Mouse (Mus musculus): ENCODE measurements at regions not wholly inside any gene's neighbourhood (a gene's known extent, or its start where the extent isn't known, plus 50 kb on each side); places are given as distances from the start of the nearest gene placed in this dataset.
"Not testable (repeated sequence)": the region's sequence is repeated elsewhere in the genome, so short reads cannot be mapped to it uniquely, and the experiment has no call there.

DNA sequence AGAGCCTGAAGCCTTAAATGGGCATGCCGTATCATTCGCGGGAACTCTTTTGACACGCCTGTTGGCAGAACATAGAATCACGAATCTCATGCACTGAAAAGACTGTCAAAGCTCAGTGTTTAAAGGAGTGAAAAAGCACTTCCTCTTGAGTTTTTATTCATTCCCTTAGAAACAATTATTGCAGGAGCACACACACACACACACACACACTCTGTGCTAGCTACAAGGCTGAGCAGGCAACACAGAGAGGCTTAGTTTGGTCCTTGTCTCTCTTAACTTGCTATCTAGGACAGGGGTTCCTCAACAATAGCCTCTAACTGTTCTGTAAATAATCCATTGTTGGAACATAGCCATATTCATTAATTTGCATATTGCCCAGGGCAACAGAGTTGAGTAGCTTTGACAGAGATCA, 58.8 kb upstream of the Atxn1 start:
- peak in 1 of 2 experiments; percentile 59 for DNase-seq

DNA sequence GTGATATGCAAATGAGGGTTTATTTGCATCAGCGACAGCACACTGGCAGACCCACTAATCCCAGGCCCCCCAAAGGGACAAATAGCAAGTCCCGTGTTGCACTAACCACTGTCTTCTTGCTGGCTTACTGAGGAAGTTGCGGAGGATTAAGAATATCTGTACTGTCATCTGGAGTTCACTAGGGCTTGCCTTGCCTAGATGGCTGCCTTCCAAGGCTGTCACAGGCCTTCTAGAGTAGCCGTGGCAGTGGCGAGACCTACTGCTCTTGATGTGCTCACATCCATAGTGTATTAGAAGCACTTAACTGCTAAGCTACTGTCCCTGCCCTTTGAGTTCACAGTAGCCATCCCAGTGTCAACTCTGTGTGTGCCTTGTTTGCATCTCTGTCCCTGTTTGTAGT, 58.4 kb upstream of the Atxn1 start:
- DNase-seq, result peak in 1 of 2 experiments; percentile 16

DNA sequence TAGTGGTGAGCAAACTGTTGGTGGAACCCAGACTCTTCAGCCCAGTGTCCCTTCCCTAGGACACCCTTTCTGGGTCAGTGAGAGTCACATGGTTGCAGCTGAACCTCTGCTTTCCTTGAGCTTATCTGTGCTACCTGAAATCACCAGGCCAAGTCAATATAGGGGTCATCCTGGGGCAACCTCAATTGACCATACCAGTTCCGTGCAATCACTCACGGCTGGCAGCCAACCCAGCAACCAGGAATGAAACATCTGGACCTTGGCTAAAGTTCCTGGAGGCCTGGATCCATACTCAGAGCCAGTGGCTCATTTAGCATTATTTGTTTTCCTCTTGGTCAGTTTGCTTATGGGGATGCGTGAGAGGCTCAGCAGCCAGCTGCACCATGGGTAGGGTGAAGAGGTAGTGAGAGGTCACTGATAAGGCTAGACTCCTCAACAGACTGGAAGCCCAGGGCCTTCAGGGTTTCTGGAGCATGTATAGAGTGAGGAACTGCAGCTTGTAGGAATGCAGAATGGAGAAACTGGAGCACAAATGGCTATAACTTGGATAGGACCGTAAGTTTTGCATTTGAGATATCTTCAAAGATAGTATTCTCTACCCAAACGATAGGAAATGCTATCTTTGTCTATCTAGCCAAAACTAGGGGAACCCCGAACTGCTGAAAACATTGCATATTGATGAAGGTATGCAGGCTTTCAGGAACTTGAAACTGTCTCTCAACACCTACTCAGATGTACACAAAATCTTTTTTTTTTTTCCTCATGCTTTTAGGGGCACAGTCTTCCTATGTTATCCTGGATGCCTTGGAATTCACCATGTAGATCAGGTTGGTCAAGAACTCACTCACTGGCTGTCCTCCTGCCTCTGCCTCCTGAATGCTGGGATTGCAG, 56.4 kb upstream of the Atxn1 start:
- DNase-seq, result peak; percentile 60 to 76

DNA sequence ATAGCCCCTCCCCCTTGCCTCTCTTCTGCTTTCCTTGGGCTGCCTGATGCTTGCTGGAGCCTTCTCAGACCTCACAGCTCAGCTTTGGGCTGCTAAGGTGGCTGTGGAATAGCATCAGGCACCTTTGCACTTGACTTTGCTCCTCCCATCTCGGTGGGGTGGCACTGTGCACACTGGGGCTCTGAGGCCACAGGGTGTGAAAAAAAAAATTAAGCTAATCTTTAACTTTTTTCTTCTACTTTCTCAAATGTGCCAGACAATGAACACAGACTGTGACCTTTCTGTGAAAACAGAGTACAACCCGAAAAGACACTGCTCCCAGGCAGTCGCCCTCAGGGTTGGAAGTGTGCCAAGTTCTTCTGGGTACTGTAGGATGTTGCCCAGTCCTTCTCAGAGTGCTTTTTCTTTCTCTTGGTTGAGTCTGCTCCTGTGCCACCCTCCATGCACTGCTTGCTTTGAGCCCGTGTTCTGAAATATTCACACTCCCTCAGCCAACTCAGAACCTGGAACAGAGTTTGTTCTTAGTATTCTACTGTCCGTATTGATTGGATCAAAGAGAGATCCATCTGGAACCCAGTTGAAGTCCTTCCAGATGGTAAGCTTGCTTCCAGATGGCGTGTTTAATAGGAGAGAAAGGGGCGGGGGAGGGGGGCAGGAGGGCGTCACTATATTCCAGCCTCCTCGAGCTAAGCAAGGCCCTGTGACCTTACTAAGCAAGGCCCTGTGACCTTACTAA, 54.8 kb upstream of the Atxn1 start:
- DNase-seq, result peak; percentile 87 to 92

DNA sequence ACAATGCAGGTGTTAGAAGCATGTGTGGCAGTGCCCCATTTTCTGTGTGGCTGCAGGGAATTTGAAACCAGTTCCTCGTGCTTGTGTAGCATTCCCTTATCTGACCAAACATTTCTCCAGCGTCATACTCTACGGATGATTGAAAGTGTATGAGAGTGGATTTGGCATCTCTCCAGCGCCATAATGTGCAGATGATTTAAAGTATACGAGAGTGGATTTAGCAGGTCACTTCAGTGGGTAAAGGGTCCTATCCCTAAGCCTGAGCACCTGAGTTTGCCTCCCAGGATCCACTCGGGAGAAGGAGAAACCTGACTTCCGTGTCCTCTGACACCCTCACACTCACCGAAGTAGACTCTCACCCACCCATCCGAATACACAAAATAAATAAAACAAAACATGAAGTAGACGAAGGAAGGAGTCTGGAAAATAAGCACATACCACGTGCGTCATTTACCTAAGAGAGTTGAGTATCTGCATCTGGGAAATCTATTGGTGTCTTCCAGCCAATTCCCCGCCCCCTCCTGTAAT, 54.2 kb upstream of the Atxn1 start:
- peak in 1 of 2 experiments; percentile 22 for DNase-seq

DNA sequence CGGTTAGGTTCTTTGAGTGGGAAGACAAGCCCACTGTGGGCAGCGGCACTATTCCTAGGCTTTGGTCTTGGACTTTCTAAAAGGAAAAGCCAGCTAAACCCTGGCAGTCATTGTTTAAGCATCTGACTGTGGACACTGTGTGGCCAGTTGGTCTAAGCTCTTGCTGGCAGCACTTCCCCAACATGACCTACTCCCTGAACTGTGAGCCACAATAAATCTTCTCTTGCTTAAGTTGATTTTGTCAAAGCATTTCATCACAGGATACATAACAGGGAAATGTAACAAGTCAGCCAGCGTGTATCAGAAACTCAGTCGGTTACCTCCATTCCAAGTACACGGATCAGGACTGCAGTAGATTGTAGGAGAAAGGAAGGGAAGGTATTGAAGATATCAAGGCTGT, 52.9 kb upstream of the Atxn1 start:
- DNase-seq, result no peak

DNA sequence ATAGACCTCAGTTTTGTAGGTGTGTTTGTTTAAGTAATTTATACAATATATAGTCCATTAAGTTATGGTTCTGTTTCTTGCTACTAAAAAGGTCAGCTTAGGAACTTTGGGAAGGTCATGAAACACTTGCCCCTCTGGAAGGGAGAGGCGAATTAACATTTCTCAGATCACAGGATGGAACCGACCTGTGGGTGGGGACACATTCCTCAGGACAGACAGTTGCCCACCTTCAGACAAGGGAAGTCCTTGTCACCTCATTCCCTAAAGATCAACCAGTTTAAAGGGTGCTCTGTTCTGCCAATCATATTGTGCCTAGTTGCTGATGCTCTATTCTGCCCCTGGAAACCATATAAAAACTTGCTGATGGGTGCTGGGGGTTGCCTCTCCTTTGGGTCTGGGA, 52.2 kb upstream of the Atxn1 start:
- not testable (repeated sequence) for DNase-seq

DNA sequence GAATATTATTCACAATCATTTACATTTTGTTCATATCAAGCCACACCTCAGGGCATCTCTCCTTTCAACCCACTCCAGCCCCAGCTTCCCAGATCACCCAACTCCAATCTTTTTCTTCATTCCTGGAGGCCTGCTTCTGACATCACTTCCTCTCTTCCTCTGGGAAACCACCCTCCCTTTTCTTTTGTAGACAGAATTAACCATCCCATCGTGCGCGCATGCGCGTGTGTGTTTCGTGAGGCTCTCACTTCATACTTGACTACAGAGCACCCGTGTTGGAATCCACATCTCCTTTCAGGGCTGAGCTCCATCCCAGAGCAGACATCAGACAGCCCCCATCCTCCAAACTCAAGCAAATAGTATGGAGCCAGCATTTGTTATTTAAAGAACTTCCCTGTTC, 50.4 kb upstream of the Atxn1 start:
- no peak for DNase-seq

DNA sequence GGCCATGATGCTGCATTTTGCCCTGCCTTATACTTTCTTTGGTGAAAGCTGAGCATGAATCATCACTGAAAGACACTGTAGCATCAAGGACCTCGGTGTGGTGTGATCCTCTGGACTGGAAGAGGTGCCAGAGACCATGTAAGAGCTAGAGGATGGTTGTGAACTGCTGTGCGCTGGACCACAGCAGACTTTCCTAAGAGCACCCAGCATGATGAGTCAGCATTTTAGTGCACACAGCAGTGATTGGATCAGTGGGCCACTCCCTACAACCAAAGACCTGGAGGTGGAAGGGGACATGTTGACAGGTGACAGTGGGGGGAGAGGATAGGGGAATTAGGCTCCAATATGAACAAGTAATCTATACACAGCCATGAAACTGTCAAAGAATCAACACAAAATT, 49.8 kb upstream of the Atxn1 start:
- no peak for DNase-seq
